Mouse (Mus musculus) heart, adult 2 months (tissue): ENCODE measurements at regions not wholly inside any gene's neighbourhood (a gene's known extent, or its start where the extent isn't known, plus 50 kb on each side); places are given as distances from the start of the nearest gene placed in this dataset.

Experiments used
- CTCF ChIP-seq: fragments of 200-600 bp; IDR thresholded peaks from 2 replicates; pipeline ENCODE4 v1.8.1; 2022; ENCODE audit warnings: antibody characterized with exemption, mild to moderate bottlenecking, moderate library complexity
- POLR2A ChIP-seq: fragments of 200-500 bp; IDR thresholded peaks from 2 replicates; pipeline ENCODE4 v1.6.1; 2011; ENCODE audit warnings: mild to moderate bottlenecking, low read depth, low read length, control low read depth; ENCODE audit not compliant: insufficient read depth

DNA sequence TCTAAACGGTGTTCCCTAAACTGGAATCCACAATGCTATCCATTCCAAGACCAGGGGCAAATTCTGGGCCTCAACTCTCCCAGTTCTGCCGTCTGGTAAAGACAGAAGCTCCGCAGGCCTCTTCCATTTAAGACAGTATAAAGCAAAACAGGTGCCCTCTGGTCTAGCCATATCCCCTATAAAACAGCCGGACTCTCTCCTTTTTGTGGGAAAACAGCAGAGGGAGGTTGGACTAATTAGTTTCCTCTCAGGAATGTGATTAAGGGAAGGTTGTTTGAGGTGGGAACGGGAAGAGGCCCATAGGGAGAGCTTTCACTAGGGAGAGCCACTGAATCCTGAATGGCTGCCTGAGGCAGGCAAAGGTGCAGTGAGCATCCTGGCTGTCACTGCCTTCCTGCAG lies 226.9 kb downstream of the Slc4a3 start:
- TF ChIP-seq POLR2A (no peak), CTCF (no peak)
